In genomic region chr2:37776016-37776415, GRCm38 (mm10) we compare ENCODE assay signal across 11 mouse cellular contexts. TPM values are rescaled to one million over a fixed set of nuclear protein-coding genes. Genes with fewer than 3 reads are reported as not detected.
A peak's percentile ranks its signal among the peaks of the same experiment; 100 is the strongest.
DNase-seq lines count a peak whose midpoint lies in the region; ATAC-seq and TF ChIP-seq lines count a peak whose summit lies in the region.
"Had no signal": no experiment of that assay in that cellular context is flagged by ENCODE, and none has a peak within 500 bp of the region (broad histone marks: within the 10 kb centered on the region; RNA-seq: fewer than 3 reads in every experiment).

Gene Crb2 (plus strand): TSS chr2:37776249.

- H3K4me1 ChIP-seq in kidney, embryonic 16.5 days (ENCODE audit: insufficient read depth, low read length), result peaks cover 42% of the 10 kb centered on the region
- H3K4me1 ChIP-seq in embryonic facial prominence, embryonic 15.5 days, result peaks cover 33% of the 10 kb centered on the region
- peaks cover 33% of the 10 kb centered on the region for H3K4me1 ChIP-seq in limb, embryonic 14.5 days (ENCODE audit: control insufficient read depth, insufficient read depth, low read length)

- intact Hi-C loops in gastrocnemius, postnatal 36 days (cut with DNase I), result loop anchor here (10.0 kb wide), 1 partner anchor 391 kb away; no protein-coding TSS in a partner anchor

- H3K9me3 ChIP-seq in kidney, embryonic 16.5 days (ENCODE audit: low read length), result no peaks in the 10 kb centered on the region
- H3K9me3 ChIP-seq in embryonic facial prominence, embryonic 15.5 days (replicated peaks), result no peaks in the 10 kb centered on the region
- H3K9me3 ChIP-seq in limb, embryonic 14.5 days (ENCODE audit: control insufficient read depth, low read length), result no peaks in the 10 kb centered on the region

- H3K4me2 ChIP-seq in kidney, embryonic 16.5 days (replicated peaks; ENCODE audit: low read depth, low read length), result peak within 1 kb of the TSS; percentile 59
- H3K4me2 ChIP-seq in embryonic facial prominence, embryonic 15.5 days (replicated peaks), result peak within 1 kb of the TSS; percentile 42
- peak within 1 kb of the TSS; percentile 40 for H3K4me2 ChIP-seq in limb, embryonic 14.5 days (replicated peaks; ENCODE audit: low read depth, low read length, severe bottlenecking)

- no peak for DNase-seq in kidney, postnatal 36 days
- DNase-seq in limb, embryonic 14.5 days (ENCODE audit: low spot score), result no peak
- peak; percentile 81 for DNase-seq in retina, embryonic 14.5 days (ENCODE audit: low spot score)
- DNase-seq in c-Kit-positive CD71-positive TER-119-positive erythroid progenitor cells, embryonic 14.5 days (ENCODE audit: low spot score), result no peak
- no peak for DNase-seq in right cerebral cortex, postnatal 14 days
- DNase-seq in gastrocnemius, postnatal 36 days, result no peak
- DNase-seq: cerebellum, postnatal 25 days had no signal

- no peaks in the 10 kb centered on the region for H3K36me3 ChIP-seq in kidney, embryonic 16.5 days (ENCODE audit: insufficient read depth, low read length)
- no peaks in the 10 kb centered on the region for H3K36me3 ChIP-seq in embryonic facial prominence, embryonic 15.5 days
- no peaks in the 10 kb centered on the region for H3K36me3 ChIP-seq in limb, embryonic 14.5 days (ENCODE audit: control insufficient read depth, insufficient read depth, low read length)

- peak within 1 kb of the TSS; percentile 47 for H3K9ac ChIP-seq in kidney, embryonic 16.5 days (replicated peaks; ENCODE audit: low read length)
- H3K9ac ChIP-seq in embryonic facial prominence, embryonic 15.5 days, result no peak within 1 kb of the TSS
- H3K9ac ChIP-seq in limb, embryonic 14.5 days (ENCODE audit: low read depth, low read length, severe bottlenecking), result peak within 1 kb of the TSS; percentile 31; the same call in 1 of the 2 replicates

- peak within 1 kb of the TSS; percentile 45 for H3K4me3 ChIP-seq in kidney, embryonic 16.5 days (ENCODE audit: low read length)
- H3K4me3 ChIP-seq in embryonic facial prominence, embryonic 15.5 days (replicated peaks), result peak within 1 kb of the TSS; percentile 28
- peak within 1 kb of the TSS; percentile 22 for H3K4me3 ChIP-seq in limb, embryonic 14.5 days (replicated peaks; ENCODE audit: low read length)

- WGBS in kidney, embryonic 16.5 days, result 3% methylated on average over 16 of the region's 18 CpGs
- 11% methylated on average over 18 of the region's 18 CpGs for WGBS in embryonic facial prominence, embryonic 15.5 days
- 8% methylated on average over 14 of the region's 18 CpGs for WGBS in limb, embryonic 14.5 days

- peak; percentile 37 for ATAC-seq in kidney, embryonic 16.5 days (ENCODE audit: low FRiP score, low TSS enrichment)
- ATAC-seq in embryonic facial prominence, embryonic 15.5 days (ENCODE audit: insufficient number of reproducible peaks, low FRiP score, low TSS enrichment, low read depth), result no peak
- no peak for ATAC-seq in limb, embryonic 14.5 days (ENCODE audit: low FRiP score, low read depth)

- TF ChIP-seq POLR2A in limb, embryonic 14.5 days (IDR thresholded peaks at IDR 0.05; ENCODE audit: borderline replicate concordance, extremely low read depth, insufficient read depth, insufficient read length), result no peak

- peaks cover 11% of the 10 kb centered on the region; the same call in 1 of the 2 replicates for H3K27me3 ChIP-seq in kidney, embryonic 16.5 days (ENCODE audit: insufficient read depth, low read length)
- H3K27me3 ChIP-seq in embryonic facial prominence, embryonic 15.5 days, result peaks cover 27% of the 10 kb centered on the region
- H3K27me3 ChIP-seq in limb, embryonic 14.5 days (ENCODE audit: control insufficient read depth, insufficient read depth, low read length), result no peaks in the 10 kb centered on the region; the same call in 1 of the 2 replicates

- no peak within 1 kb of the TSS for H3K27ac ChIP-seq in kidney, embryonic 16.5 days (ENCODE audit: low read length)
- no peak within 1 kb of the TSS for H3K27ac ChIP-seq in embryonic facial prominence, embryonic 15.5 days (replicated peaks)
- H3K27ac ChIP-seq in limb, embryonic 14.5 days (replicated peaks; ENCODE audit: low read depth, low read length), result no peak within 1 kb of the TSS
- H3K27ac ChIP-seq: macrophage had no signal

RNA-seq across cellular contexts. Expression of gene Crb2, which starts in this region (rescaled TPM):
- 4.5 and 4.6 TPM in 2 replicates for polyA plus RNA-seq in kidney, embryonic 16.5 days (2015; fragmentation: Nextera tagmentation; extraction: Ambion mirVana)
- polyA plus RNA-seq in embryonic facial prominence, embryonic 15.5 days (2015; fragmentation: Nextera tagmentation; extraction: Ambion mirVana), result 0.12 and 0.15 TPM in 2 replicates
- polyA plus RNA-seq in limb, embryonic 14.5 days (2012; rRNA removed), result 0.60 and 0.78 TPM in 2 replicates
- polyA plus RNA-seq in limb, embryonic 14.5 days (2014; fragmentation: Nextera tagmentation; extraction: Ambion mirVana), result 0.28 and 0.41 TPM in 2 replicates
- under 1 TPM; 0.07 to 0.28 TPM for total RNA-seq in gastrocnemius, postnatal 36 days (2021)
- total RNA-seq: MEL had no signal
- polyA plus RNA-seq: macrophage had no signal
